Mouse (Mus musculus): ENCODE measurements at regions not wholly inside any gene's neighbourhood (a gene's known extent, or its start where the extent isn't known, plus 50 kb on each side); places are given as distances from the start of the nearest gene placed in this dataset.

DNA sequence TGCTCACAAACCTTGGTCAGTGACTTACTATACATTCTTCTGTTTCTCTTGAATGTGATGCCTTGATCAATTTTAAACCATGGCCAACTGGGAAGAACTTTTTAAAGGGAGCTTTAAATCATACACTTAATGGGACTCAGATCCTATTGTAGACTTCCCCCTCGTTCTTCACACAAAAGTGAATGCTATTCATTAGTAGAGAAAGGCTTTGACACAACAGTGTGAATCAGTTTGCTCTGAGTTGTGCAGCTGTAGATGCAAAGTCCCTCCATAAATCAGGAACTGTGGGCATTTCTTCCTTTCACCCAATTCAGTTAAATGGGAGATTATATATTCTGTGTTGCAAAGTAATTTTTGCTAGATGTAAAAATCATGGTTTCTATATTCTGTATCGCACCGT is 831.6 kb upstream of the Epha7 start:
- TF ChIP-seq CTCF (IDR thresholded peaks at IDR 0.05; ENCODE audit: control insufficient read depth, insufficient read depth, insufficient replicate concordance, low read depth, low read length) (no peak), POLR2A (IDR thresholded peaks at IDR 0.05; ENCODE audit: control insufficient read depth, low read depth, low read length) (no peak)

Measured in testis, adult 2 months (tissue).